Mouse (Mus musculus) cerebellum, adult 11 months (tissue): ENCODE results near the gene Galntl5.
"Not testable (repeated sequence)": the region's sequence is repeated elsewhere in the genome, so short reads cannot be mapped to it uniquely, and the experiment has no call there.

Experiments used
- DNase-seq: peaks from one replicate; pipeline ENCODE4 v3.0.0; 2022

Gene Galntl5

GRCm38 (mm10) chr5:25181004-25181531 lies at the start of gene Galntl5:
Gene Galntl5 (plus strand): TSS chr5:25181460.
- DNase-seq = no peak

- no peak for DNase-seq
These were observed 34.6 kb upstream of the Galntl5 start for GRCm38 (mm10) chr5:25146705-25147104.

DNA sequence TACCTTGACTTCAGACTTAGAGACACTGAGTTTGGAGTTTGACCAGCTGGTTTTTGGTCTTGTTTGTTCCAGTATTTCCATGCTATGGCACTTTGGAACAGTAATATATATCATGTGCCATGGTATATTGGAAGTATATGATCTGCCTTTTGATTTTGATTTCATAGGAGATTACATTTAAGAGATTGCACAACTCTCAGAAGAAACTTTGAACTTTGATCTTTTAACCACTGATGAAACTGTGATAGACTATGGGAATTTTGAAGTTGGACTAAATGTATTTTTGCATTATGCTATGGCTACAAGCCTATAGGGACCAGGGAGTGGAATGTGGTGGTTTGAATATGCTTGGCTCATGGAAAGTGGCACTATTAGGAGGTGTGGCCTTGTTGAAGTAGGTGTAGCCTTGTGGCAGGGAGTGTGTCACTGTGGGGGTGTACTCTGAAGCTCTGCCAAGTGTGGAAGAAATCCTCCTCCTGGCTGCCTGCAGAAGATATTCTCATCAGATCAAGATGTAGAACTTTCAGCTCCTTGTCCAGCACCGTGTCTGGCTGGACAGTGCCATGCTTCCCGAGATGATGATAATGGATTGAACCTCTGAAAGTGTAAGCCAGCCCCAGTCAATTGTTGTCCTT lies 31.8 kb upstream of the Galntl5 start:
- DNase-seq = no peak

DNA sequence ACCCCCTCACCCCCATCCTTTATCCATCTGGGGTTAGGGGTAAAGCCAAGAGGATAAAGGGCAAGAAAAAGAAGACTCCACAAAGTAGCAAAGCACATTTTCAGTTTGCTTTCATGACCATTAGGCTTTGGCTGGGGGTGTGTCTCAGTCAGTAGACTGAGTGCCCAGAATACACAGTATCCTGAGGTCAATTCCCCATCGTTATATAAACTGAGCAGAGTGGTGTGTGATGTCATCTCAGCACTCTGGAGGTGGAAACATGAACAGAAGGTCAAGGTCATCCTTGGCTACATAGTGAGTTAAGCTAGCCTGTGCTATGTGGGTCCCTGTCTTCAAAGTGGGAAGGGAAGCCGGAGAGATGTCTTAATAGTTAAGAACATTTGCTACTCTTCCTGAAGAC lies 27.8 kb upstream of the Galntl5 start:
- DNase-seq = no peak

GRCm38 (mm10) chr5:25153996-25154395 lies 27.3 kb upstream of the Galntl5 start:
- no peak for DNase-seq

DNA sequence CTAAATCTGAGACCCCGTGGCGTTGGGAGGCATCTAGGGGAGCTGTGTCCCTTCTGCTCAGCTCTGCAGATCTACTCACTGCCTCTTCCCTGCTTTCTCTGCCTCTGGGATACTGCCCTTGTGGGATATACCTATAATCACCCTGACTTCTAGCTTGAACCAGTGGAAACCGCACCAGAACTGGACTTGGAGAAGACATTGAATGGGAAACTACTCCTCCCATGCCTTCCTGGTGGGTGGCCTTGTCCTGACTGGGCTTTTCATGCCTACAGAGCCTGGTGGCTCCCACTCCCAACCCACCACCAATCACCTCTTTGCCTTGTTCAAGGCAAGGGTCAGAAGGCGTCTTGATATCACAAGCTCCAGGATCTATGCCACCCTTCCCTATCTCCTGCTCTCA lies 26.4 kb upstream of the Galntl5 start:
- DNase-seq = no peak

GRCm38 (mm10) chr5:25155351-25155750 lies 25.9 kb upstream of the Galntl5 start:
- DNase-seq = no peak

- DNase-seq = no peak
These were observed 24.1 kb upstream of the Galntl5 start for GRCm38 (mm10) chr5:25157136-25157535.

- peak; percentile 1 for DNase-seq
These were observed 20.7 kb upstream of the Galntl5 start for GRCm38 (mm10) chr5:25160515-25160914.

DNA sequence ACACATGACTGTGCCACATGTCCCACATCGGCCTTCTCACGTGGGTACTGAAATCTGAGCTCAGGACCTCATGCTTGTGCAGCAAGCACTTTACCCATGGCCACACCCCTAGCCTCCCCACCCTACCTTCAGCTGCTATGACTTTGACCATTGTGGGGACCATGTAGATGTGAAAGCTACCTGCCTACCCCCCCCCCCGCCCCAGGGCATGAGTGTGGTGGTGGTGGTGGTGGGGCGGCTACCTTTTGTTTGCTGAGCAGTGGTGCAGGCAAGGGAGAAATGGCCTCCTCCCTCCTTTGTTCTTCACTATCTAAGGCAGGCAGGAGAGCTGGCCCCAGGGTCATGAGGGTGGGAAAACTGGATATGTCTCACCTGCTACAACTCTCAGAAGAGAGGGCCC lies 18.3 kb upstream of the Galntl5 start:
- DNase-seq = no peak

DNA sequence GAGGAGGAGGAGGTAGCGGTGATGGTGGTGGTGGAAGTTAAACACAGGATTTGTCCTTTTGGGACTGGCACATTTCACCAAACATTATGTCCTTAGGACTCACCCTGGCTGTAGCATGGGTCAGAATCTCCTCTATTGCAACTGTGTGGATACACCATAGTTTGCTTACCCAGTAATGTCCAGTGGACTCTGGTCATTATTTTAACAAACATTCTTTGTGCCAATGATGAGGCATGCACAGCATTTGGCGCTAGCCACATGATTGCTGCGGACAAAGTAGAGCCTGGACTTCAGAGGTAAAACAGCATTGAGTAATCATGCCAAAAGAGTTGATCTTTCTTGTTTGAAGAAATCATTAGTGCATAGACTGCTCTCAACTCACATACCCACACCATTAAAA lies 17.3 kb upstream of the Galntl5 start:
- no peak for DNase-seq

DNA sequence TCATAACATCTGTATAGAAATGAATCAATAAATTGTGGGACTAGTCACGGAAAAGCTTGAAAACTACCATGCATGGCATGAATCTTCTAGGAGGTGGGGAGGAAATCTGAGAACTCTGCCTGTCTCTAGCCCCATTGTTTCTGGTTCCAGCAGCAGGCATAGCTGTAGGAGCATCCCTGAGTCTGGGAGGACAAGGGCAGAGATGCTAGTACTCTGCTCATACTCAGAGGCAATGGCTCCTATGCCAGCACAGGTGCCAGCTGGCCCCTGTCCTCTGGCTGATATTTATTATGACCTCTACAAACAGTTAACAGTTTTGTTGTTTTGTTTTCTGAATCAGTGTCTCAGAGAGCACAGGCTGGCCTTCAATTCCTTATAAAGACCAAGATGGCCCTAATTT lies 16.9 kb upstream of the Galntl5 start:
- DNase-seq = no peak

GRCm38 (mm10) chr5:25165102-25165788 lies 16.0 kb upstream of the Galntl5 start:
- no peak for DNase-seq

GRCm38 (mm10) chr5:25165789-25166135 lies 15.5 kb upstream of the Galntl5 start:
- no peak for DNase-seq

GRCm38 (mm10) chr5:25166665-25167064 lies 14.6 kb upstream of the Galntl5 start:
- no peak for DNase-seq

GRCm38 (mm10) chr5:25177937-25178336 lies 3.3 kb upstream of the Galntl5 start:
- DNase-seq = not testable (repeated sequence)

DNA sequence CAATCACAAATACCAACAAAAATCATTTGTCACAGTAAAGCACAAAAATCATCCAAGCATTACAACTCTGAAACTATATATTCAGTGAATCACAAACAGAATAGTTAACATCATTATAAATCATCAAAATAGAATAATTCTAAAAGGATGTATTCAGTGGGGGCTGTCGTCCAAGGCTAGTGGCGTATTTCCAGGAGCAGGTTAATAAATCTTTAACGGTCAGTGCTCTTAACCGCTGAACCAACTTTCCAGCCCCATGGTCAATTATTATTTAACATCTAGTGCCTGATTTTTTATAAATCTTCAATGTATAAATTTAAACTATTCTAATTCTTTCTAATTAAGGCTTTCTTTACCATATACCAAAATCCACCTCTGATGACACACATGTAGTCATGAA lies 2.7 kb upstream of the Galntl5 start:
- not testable (repeated sequence) for DNase-seq

DNA sequence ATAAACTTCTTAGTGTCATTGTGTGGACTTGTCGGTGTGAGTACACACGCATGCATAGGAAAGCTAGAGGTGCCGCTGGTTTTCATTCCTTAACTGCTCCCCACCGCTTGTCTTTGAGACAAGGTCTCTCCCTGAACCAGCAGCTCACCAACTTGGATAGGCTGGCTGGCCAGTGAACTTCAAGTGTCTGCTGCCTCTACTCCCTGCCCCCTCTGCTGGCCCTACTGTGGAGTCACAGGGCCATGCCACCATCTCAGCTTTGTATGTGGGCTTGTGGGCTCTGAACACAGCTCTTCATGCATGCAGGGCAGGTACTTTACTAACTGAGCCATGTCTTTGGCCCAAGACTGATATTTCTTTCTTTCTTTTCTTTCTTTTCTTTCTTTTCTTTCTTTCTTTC lies 2.0 kb upstream of the Galntl5 start:
- no peak for DNase-seq

GRCm38 (mm10) chr5:25179936-25180488 lies 1.2 kb upstream of the Galntl5 start:
- DNase-seq = no peak

DNA sequence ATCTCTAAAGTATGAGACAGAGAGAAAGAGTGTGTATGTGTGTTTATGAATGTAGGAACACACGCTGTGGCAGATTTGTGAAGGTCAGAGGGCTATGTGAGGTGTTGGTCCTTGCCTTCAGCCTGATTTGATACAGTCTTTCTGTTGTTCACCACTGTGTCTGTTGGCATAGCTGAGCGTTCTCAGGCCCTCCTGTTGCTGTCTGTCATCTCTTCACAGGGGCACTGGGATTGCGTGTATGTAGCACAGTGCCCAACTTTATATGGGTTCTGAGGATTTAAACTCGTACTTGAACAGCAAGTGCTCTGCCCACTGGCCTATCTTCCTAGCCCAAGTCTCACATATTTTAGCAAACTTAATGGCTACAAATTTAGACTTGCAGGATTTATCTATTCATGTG lies 2.3 kb downstream of the Galntl5 start:
- no peak for DNase-seq

DNA sequence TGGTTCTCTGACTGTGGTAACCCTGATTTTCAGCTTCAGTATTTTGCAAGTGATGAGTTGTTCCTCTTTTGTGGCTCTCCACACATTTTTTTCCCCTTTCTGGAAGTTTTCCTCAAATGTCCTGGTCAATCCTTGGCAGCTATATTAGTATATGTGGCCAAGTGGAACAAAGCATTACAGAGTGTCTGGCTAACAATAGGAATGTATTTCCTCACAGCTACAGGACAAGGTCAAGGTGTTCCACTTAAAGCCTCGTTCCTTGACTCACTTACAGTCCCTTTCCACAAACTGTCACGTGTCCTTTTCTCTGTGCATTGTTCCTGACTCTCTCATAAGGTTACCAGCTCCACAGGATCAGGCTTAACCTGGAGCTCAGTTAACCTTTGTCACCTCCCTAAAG lies 3.3 kb downstream of the Galntl5 start:
- no peak for DNase-seq

DNA sequence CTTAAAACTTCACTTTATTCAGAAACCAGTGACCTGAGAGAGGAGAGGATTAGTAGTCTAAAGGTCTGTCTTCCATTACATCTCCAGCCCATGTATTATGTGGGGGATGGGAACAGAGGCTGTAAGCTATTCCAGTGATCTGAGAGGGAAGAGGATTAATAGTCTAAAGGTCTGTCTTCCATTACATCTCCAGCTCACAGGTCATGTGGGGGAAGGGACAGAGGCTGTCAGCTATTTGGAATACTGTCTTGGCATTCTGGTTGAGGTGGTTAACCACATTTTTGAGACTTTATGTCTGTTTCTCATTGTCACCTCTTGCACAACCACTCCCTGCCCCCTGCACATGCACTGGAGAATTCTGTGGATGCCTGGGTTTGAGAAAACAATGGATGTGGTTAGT lies 6.5 kb downstream of the Galntl5 start:
- no peak for DNase-seq

DNA sequence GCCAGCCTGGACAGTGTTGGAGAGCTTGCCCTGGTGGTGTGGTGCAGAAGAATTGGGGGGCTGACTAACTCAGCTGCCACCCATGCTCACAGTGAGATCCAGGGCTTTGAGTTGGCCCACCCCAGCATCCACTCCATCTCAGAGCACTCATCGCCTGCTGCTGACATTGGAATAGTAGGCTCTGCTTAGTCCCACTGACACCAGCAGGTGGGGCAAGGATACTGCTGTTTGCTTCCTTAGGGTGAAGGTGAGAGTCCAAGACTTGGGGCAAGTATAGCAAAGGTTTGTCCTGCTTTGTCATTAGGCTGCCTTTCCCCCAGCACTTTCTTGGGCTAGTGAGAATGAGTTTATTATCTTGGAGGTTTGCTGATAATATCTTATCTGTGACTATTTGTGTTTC lies 7.5 kb downstream of the Galntl5 start:
- no peak for DNase-seq

- no peak for DNase-seq
These were observed 9.3 kb downstream of the Galntl5 start for GRCm38 (mm10) chr5:25190521-25190920.
